33 mouse cellular contexts compared by ENCODE assay signal in genomic region chr11:96143766-96144165, GRCm38 (mm10). TPM values are rescaled to one million over a fixed set of nuclear protein-coding genes. Genes with fewer than 3 reads are reported as not detected.
"Had no signal": no experiment of that assay in that cellular context is flagged by ENCODE, and none has a peak within 500 bp of the region (broad histone marks: within the 10 kb centered on the region; RNA-seq: fewer than 3 reads in every experiment).

No protein-coding gene starts in this region.

- H3K4me1 ChIP-seq: embryonic facial prominence, embryonic 13.5 days; forebrain, embryonic 15.5 days had no signal

- H3K9ac ChIP-seq: embryonic facial prominence, embryonic 12.5 days; embryonic facial prominence, embryonic 13.5 days; embryonic facial prominence, embryonic 15.5 days; forebrain, embryonic 12.5 days; forebrain, embryonic 13.5 days; forebrain, embryonic 15.5 days; forebrain, postnatal 0 days had no signal

- H3K4me2 ChIP-seq: embryonic facial prominence, embryonic 12.5 days; embryonic facial prominence, embryonic 13.5 days; embryonic facial prominence, embryonic 15.5 days; forebrain, embryonic 12.5 days; forebrain, embryonic 13.5 days; forebrain, embryonic 15.5 days had no signal

- ATAC-seq: forebrain, embryonic 13.5 days; forebrain, embryonic 14.5 days; forebrain, embryonic 15.5 days; forebrain, embryonic 16.5 days; forebrain, postnatal 0 days had no signal

- H3K36me3 ChIP-seq: embryonic facial prominence, embryonic 10.5 days; embryonic facial prominence, embryonic 12.5 days; embryonic facial prominence, embryonic 13.5 days; embryonic facial prominence, embryonic 15.5 days; forebrain, embryonic 10.5 days; forebrain, embryonic 12.5 days; forebrain, embryonic 15.5 days had no signal

- H3K27ac ChIP-seq: embryonic facial prominence, embryonic 10.5 days; embryonic facial prominence, embryonic 12.5 days; embryonic facial prominence, embryonic 13.5 days; embryonic facial prominence, embryonic 15.5 days; forebrain, embryonic 10.5 days; forebrain, embryonic 12.5 days; forebrain, embryonic 13.5 days; forebrain, embryonic 15.5 days; gastrocnemius, adult 2 months; heart, adult 2 months had no signal

- H3K9me3 ChIP-seq: embryonic facial prominence, embryonic 12.5 days; embryonic facial prominence, embryonic 13.5 days; embryonic facial prominence, embryonic 15.5 days; forebrain, embryonic 10.5 days; forebrain, embryonic 12.5 days; forebrain, embryonic 13.5 days; forebrain, embryonic 15.5 days had no signal

- DNase-seq: cerebellum, adult 9-10 months; cerebellum, adult 9-11 months; cerebellum, postnatal 10 days; cerebellum, postnatal 14 days; cerebellum, postnatal 25 days; cerebellum, postnatal 36 days; embryo, embryonic 11 days; forebrain, postnatal 0 days; gastrocnemius, adult 2 months; gastrocnemius, postnatal 10 days; gastrocnemius, postnatal 14 days; gastrocnemius, postnatal 25 days; gastrocnemius, postnatal 36 days; heart, adult 11 months; heart, adult 18-20 months; heart, adult 2 months had no signal

- H3K4me3 ChIP-seq: embryonic facial prominence, embryonic 10.5 days; embryonic facial prominence, embryonic 12.5 days; embryonic facial prominence, embryonic 13.5 days; embryonic facial prominence, embryonic 15.5 days; erythroblast, embryonic 14.5 days; forebrain, embryonic 10.5 days; forebrain, embryonic 12.5 days; forebrain, embryonic 13.5 days; forebrain, embryonic 15.5 days; gastrocnemius, adult 2 months; heart, adult 2 months had no signal

RNA-seq across cellular contexts. Expression of gene Ttll6, which starts 10.2 kb away (rescaled TPM):
- polyA plus RNA-seq: embryonic facial prominence, embryonic 10.5 days; embryonic facial prominence, embryonic 11.5 days; erythroblast, embryonic 14.5 days; forebrain, embryonic 10.5 days; forebrain, embryonic 11.5 days had no signal

RNA-seq across cellular contexts. Expression of gene Calcoco2, which starts 32.0 kb away (rescaled TPM):
- polyA plus RNA-seq: cortical plate, adult 2 months; embryonic facial prominence, embryonic 10.5 days; embryonic facial prominence, embryonic 11.5 days; embryonic facial prominence, embryonic 12.5 days; embryonic facial prominence, embryonic 13.5 days; erythroblast, embryonic 14.5 days; forebrain, embryonic 10.5 days; forebrain, embryonic 11.5 days; forebrain, embryonic 12.5 days; forebrain, embryonic 13.5 days; forebrain, embryonic 15.5 days; frontal cortex, adult 2 months; gonadal fat pad, adult 2 months; heart, adult 2 months had no signal

RNA-seq across cellular contexts. Expression of gene Hoxb13, which starts 50.4 kb away (rescaled TPM):
- polyA plus RNA-seq: cortical plate, adult 2 months; embryonic facial prominence, embryonic 10.5 days; embryonic facial prominence, embryonic 11.5 days; embryonic facial prominence, embryonic 12.5 days; embryonic facial prominence, embryonic 13.5 days; embryonic facial prominence, embryonic 14.5 days; embryonic facial prominence, embryonic 15.5 days; forebrain, embryonic 10.5 days; forebrain, embryonic 11.5 days; forebrain, embryonic 12.5 days; forebrain, embryonic 13.5 days; forebrain, embryonic 14.5 days; forebrain, embryonic 15.5 days; forebrain, postnatal 0 days; frontal cortex, adult 2 months; heart, adult 2 months had no signal
